Mouse (Mus musculus) embryonic facial prominence, embryonic 14.5 days (tissue): ENCODE results near the gene Elovl3. TPM values are rescaled to one million over a fixed set of nuclear protein-coding genes. Genes with fewer than 3 reads are reported as not detected.

Experiments
- ATAC-seq: fragments of 200-750 bp; cut with Nextera tagmentation; 2 replicates; pipeline ENCODE4 v1.8.0; 2017; ENCODE audit warnings: low read depth, moderate number of reproducible peaks, moderate TSS enrichment
- DNase-seq: peaks from one replicate; pipeline ENCODE4 v3.0.0-alpha.2; 2015; ENCODE audit warnings: low spot score
- H3K27ac ChIP-seq: fragments of 300-500 bp; sonication (generic); replicated peaks from 2 replicates; pipeline ENCODE4 v1.5.1; 2014; ENCODE audit warnings: low read depth, mild to moderate bottlenecking, low read length, moderate library complexity
- H3K27me3 ChIP-seq: fragments of 300-500 bp; sonication (generic); replicated peaks from 2 replicates; pipeline ENCODE4 v1.6.1; 2014; ENCODE audit warnings: low read length; ENCODE audit not compliant: control insufficient read depth, insufficient read depth
- H3K36me3 ChIP-seq: fragments of 300-500 bp; sonication (generic); 2 replicates; pipeline ENCODE4 v1.6.1; 2014; ENCODE audit warnings: low read length, mixed read lengths; ENCODE audit not compliant: control insufficient read depth, insufficient read depth
- H3K4me1 ChIP-seq: fragments of 300-500 bp; sonication (generic); 2 replicates; pipeline ENCODE4 v1.6.1; 2014; ENCODE audit warnings: antibody characterized with exemption, low read length; ENCODE audit not compliant: control insufficient read depth, insufficient read depth
- H3K4me2 ChIP-seq: fragments of 300-500 bp; sonication (generic); 2 replicates; pipeline ENCODE4 v1.6.1; 2014; ENCODE audit warnings: low read depth, mild to moderate bottlenecking, low read length, moderate library complexity, mixed read lengths
- H3K4me3 ChIP-seq: fragments of 300-500 bp; sonication (generic); 2 replicates; pipeline ENCODE4 v1.5.1; 2014; ENCODE audit warnings: low read depth, mild to moderate bottlenecking, low read length
- H3K9ac ChIP-seq: fragments of 300-500 bp; sonication (generic); 2 replicates; pipeline ENCODE4 v1.6.1; 2014; ENCODE audit warnings: low read depth, mild to moderate bottlenecking, low read length, moderate library complexity, mixed read lengths
- H3K9me3 ChIP-seq: fragments of 300-500 bp; sonication (generic); 2 replicates; pipeline ENCODE4 v1.6.1; 2016; ENCODE audit warnings: low read length; ENCODE audit not compliant: control insufficient read depth
- WGBS: fragments of 180-500 bp; shearing (Covaris S2); extraction: QIAGEN DNeasy Blood & Tissue Kit; methylation state at CpG from one replicate; pipeline ENCODE4 v1.1.7; 2014; 5-methylcytosine and 5-hydroxymethylcytosine counted together
- polyA plus RNA-seq: library from polyadenylated mRNA; unstranded; fragments of >200 nt; fragmentation: Nextera tagmentation; extraction: Ambion mirVana; gene quantifications from 2 replicates; pipeline ENCODE4 v1.2.1, GENCODE M21; 2014

Elovl3 gene
- polyA plus RNA-seq: 1.1 and 1.4 TPM in 2 replicates

DNA sequence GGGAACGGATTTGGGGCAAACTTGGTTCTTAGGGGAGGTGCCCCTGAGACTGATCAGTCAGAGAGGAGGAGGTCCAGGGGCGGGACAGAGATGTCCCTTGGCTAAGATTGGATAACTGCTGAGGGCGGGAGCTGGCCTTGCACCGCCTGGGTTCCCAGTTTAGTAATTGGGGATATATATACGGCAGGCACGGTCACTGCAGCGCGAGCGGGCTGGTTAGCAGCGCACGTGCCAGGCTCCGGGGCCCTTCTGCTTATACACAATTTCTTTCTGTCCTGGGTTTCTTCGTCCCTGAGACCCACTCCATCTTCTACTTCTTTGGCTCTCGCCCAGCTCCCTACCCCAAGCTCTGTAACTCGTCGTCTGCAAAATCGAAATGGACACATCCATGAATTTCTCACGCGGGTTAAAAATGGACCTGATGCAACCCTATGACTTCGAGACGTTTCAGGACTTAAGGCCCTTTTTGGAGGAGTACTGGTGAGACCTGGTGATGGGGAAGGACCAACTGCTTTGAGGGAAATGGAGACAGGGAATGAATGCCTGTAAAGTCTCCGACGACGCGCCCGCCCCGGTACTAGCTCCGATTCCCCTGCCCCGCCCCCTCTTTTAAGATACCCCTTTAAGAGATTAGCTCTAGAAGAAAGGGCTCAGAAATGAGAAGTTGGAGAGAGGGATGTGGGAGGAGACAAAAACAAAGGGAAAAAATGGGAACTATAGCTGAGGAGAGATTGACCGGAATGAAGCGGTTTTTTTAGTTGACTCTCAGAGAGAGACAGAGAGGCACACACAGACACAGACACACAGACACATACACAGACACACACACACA, at the start of gene Elovl3:
Elovl3 (plus strand) TSS at position 204 of the 832 bp plus-strand sequence.
- Histone ChIP-seq H3K9me3 (no peaks in the 10 kb centered on the region), H3K4me2 (peak within 1 kb of the TSS; percentile 50), H3K4me1 (peaks cover 10% of the 10 kb centered on the region), H3K36me3 (no peaks in the 10 kb centered on the region), H3K9ac (no peak within 1 kb of the TSS), H3K4me3 (peak within 1 kb of the TSS; percentile 27), H3K27ac (no peak within 1 kb of the TSS), H3K27me3 (peaks cover 65% of the 10 kb centered on the region)
- ATAC-seq: peak; percentile 69
- peak; percentile 65 for DNase-seq
- WGBS: 5% methylated on average over 27 of the region's 31 CpGs

- H3K27ac ChIP-seq: no peak overlapping the region
- no peaks in the 10 kb centered on the region for H3K9me3 ChIP-seq
- no peaks in the 10 kb centered on the region for H3K27me3 ChIP-seq
- no peak for DNase-seq
- H3K4me1 ChIP-seq: no peaks in the 10 kb centered on the region
- H3K4me3 ChIP-seq: no peak overlapping the region
- H3K9ac ChIP-seq: no peak overlapping the region
- H3K4me2 ChIP-seq: no peak overlapping the region
- WGBS: 96% methylated on average over 8 of the region's 8 CpGs
- no peak for ATAC-seq
- H3K36me3 ChIP-seq: peaks cover 57% of the 10 kb centered on the region
These were observed 46.5 kb upstream of the Elovl3 start for GRCm38 (mm10) chr19:46085185-46085584.

- no peaks in the 10 kb centered on the region for H3K27me3 ChIP-seq
- 58% methylated on average over 3 of the region's 3 CpGs for WGBS
- ATAC-seq (no peak), DNase-seq (peak; percentile 56)
- no peaks in the 10 kb centered on the region for H3K9me3 ChIP-seq
- no peak overlapping the region for H3K4me2 ChIP-seq
- no peak overlapping the region for H3K4me3 ChIP-seq
- no peak overlapping the region for H3K27ac ChIP-seq
- H3K9ac ChIP-seq: no peak overlapping the region
- peaks cover 46% of the 10 kb centered on the region for H3K36me3 ChIP-seq
- no peaks in the 10 kb centered on the region for H3K4me1 ChIP-seq
These were observed 45.4 kb upstream of the Elovl3 start for GRCm38 (mm10) chr19:46086337-46086736.

DNA sequence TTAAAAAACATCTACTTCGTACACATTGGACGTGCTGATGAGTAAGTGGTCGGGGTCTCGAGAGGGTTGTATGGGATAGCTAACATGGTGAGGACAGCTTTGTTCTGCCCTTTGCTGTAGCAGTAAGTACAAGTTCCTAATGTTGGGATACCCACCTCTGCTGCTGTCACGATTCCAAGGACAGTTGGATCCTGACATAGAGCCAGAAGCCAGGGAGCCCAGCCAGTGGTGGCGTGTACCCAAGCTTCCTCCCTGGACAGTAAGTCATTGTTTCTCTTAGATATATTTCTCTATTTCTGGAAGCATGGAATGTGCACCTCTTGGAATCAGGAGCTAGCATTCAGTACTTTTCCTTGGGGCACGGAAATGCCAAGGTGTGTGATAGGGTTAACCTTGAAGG, 43.8 kb upstream of the Elovl3 start:
- Histone ChIP-seq H3K4me2 (no peak overlapping the region), H3K9me3 (no peaks in the 10 kb centered on the region), H3K36me3 (peaks cover 30% of the 10 kb centered on the region), H3K4me3 (no peak overlapping the region), H3K27ac (no peak overlapping the region), H3K9ac (no peak overlapping the region), H3K27me3 (no peaks in the 10 kb centered on the region), H3K4me1 (no peaks in the 10 kb centered on the region)
- DNase-seq: no peak
- WGBS: 77% methylated on average over 7 of the region's 7 CpGs
- no peak for ATAC-seq

DNA sequence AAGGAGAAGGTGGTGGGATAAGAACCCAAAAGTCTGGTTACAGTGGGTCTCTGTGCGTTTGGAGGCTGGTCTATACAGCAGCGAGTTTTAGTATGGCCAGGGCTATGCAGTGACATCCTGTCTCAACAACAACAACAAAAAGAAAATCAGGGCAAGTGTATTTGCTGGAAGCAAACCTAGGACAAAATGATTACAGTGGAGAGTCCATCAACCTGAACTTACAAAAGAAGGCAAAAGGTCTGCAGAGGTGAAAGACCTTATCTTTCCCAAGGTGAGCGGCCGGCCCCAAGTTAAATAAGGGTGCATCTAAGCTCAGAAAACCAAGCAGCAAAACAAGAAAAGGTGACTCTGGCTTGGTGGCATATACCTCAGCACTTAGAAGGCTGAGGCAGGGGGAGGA, 40.1 kb upstream of the Elovl3 start:
- Histone ChIP-seq H3K27ac (no peak overlapping the region), H3K4me2 (no peak overlapping the region), H3K36me3 (no peaks in the 10 kb centered on the region), H3K4me1 (no peaks in the 10 kb centered on the region), H3K27me3 (no peaks in the 10 kb centered on the region), H3K9me3 (no peaks in the 10 kb centered on the region), H3K9ac (no peak overlapping the region), H3K4me3 (no peak overlapping the region)
- ATAC-seq (no peak), DNase-seq (no peak)
- WGBS: 86% methylated on average over 4 of the region's 4 CpGs

- Histone ChIP-seq H3K27me3 (no peaks in the 10 kb centered on the region), H3K27ac (no peak overlapping the region), H3K36me3 (no peaks in the 10 kb centered on the region), H3K9me3 (no peaks in the 10 kb centered on the region), H3K4me1 (no peaks in the 10 kb centered on the region), H3K4me2 (no peak overlapping the region), H3K4me3 (no peak overlapping the region), H3K9ac (no peak overlapping the region)
- DNase-seq (no peak), ATAC-seq (no peak)
- WGBS: 90% methylated on average over 2 of the region's 2 CpGs
These were observed 37.6 kb upstream of the Elovl3 start for GRCm38 (mm10) chr19:46094144-46094543.

GRCm38 (mm10) chr19:46095291-46095690, 36.4 kb upstream of the Elovl3 start:
- H3K9me3 ChIP-seq: no peaks in the 10 kb centered on the region
- no peak overlapping the region for H3K4me2 ChIP-seq
- no peak overlapping the region for H3K27ac ChIP-seq
- H3K9ac ChIP-seq: no peak overlapping the region
- H3K4me3 ChIP-seq: no peak overlapping the region
- H3K27me3 ChIP-seq: no peaks in the 10 kb centered on the region
- no peaks in the 10 kb centered on the region for H3K4me1 ChIP-seq
- 84% methylated on average over 4 of the region's 4 CpGs for WGBS
- no peaks in the 10 kb centered on the region for H3K36me3 ChIP-seq
- ATAC-seq (no peak), DNase-seq (no peak)

DNA sequence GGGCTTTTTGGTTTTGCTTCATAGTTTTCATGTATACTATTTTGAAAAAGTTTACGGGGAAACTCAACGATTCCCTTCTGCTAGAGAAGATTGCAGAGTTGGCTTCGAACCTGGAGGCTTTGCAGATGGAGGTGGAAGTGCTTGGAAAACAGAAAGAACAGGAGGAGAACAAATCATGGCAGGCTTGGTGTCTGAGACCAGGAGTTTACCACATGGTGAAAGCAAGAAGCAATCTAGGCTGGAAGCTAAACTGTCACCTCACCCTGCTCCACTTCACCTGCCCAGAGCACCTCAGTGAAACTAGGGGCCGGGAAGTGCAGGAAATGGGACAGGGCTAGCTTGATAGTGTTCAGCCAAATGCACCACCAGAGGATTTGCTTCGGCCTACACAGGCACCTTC, 35.3 kb upstream of the Elovl3 start:
- no peaks in the 10 kb centered on the region for H3K27me3 ChIP-seq
- no peaks in the 10 kb centered on the region for H3K9me3 ChIP-seq
- ATAC-seq: no peak
- no peak overlapping the region for H3K9ac ChIP-seq
- 82% methylated on average over 5 of the region's 5 CpGs for WGBS
- H3K4me3 ChIP-seq: no peak overlapping the region
- H3K27ac ChIP-seq: no peak overlapping the region
- DNase-seq: no peak
- H3K4me1 ChIP-seq: no peaks in the 10 kb centered on the region
- no peak overlapping the region for H3K4me2 ChIP-seq
- no peaks in the 10 kb centered on the region for H3K36me3 ChIP-seq

- 90% methylated on average over 3 of the region's 3 CpGs for WGBS
- no peaks in the 10 kb centered on the region for H3K9me3 ChIP-seq
- no peaks in the 10 kb centered on the region for H3K36me3 ChIP-seq
- no peak overlapping the region for H3K27ac ChIP-seq
- H3K4me1 ChIP-seq: no peaks in the 10 kb centered on the region
- H3K4me2 ChIP-seq: no peak overlapping the region
- DNase-seq (no peak), ATAC-seq (no peak)
- H3K27me3 ChIP-seq: no peaks in the 10 kb centered on the region
- no peak overlapping the region for H3K9ac ChIP-seq
- no peak overlapping the region for H3K4me3 ChIP-seq
These were observed 32.1 kb upstream of the Elovl3 start for GRCm38 (mm10) chr19:46099561-46099960.
